Mouse (Mus musculus) embryo, embryonic 10.5 days (tissue): ENCODE data around the gene Ifna4.
A peak's percentile ranks its signal among the peaks of the same experiment; 100 is the strongest.
"Not testable (repeated sequence)": the region's sequence is repeated elsewhere in the genome, so short reads cannot be mapped to it uniquely, and the experiment has no call there.

Experiments
- DNase-seq: peaks from one replicate; pipeline ENCODE4 v3.0.0-alpha.2; 2015; ENCODE audit warnings: low spot score

Ifna4 gene

GRCm38 (mm10) chr4:88841438-88841911, at the start of gene Ifna4:
Gene Ifna4 (plus strand): TSS chr4:88841861.
- DNase-seq, result no peak

- not testable (repeated sequence) for DNase-seq
These were observed 47.6 kb upstream of the Ifna4 start, which contains the start of gene Gm13275 for GRCm38 (mm10) chr4:88793936-88794675. Gene Gm13275 (plus strand): TSS chr4:88794487.

- not testable (repeated sequence) for DNase-seq
These were observed 44.6 kb upstream of the Ifna4 start, which contains the start of gene Gm13279 for GRCm38 (mm10) chr4:88797097-88797496. Gene Gm13279 (plus strand): TSS chr4:88797397.

GRCm38 (mm10) chr4:88799365-88799764, 42.3 kb upstream of the Ifna4 start, which contains the start of gene Gm13285:
Gene Gm13285 (plus strand): TSS chr4:88799665.
- not testable (repeated sequence) for DNase-seq

- not testable (repeated sequence) for DNase-seq
These were observed 38.7 kb upstream of the Ifna4 start, which contains the start of gene Gm13287 for GRCm38 (mm10) chr4:88802954-88803353. Gene Gm13287 (plus strand): TSS chr4:88803254.

GRCm38 (mm10) chr4:88805231-88805630, 36.4 kb upstream of the Ifna4 start, which contains the start of gene Gm13288:
Gene Gm13288 (plus strand): TSS chr4:88805531.
- not testable (repeated sequence) for DNase-seq

- not testable (repeated sequence) for DNase-seq
These were observed 35.9 kb upstream of the Ifna4 start for GRCm38 (mm10) chr4:88805761-88806160.

GRCm38 (mm10) chr4:88815928-88816327, 25.7 kb upstream of the Ifna4 start, which contains the start of gene Ifna7:
Gene Ifna7 (plus strand): TSS chr4:88816228.
- DNase-seq, result no peak

GRCm38 (mm10) chr4:88819659-88820058, 22.0 kb upstream of the Ifna4 start, which contains the start of gene Ifna11:
Gene Ifna11 (plus strand): TSS chr4:88819959.
- DNase-seq, result no peak

- DNase-seq, result peak; percentile 39
These were observed 18.7 kb upstream of the Ifna4 start for GRCm38 (mm10) chr4:88822995-88823394.

- not testable (repeated sequence) for DNase-seq
These were observed 14.5 kb upstream of the Ifna4 start, which contains the start of gene Ifna6 for GRCm38 (mm10) chr4:88827116-88827515. Gene Ifna6 (plus strand): TSS chr4:88827416.

GRCm38 (mm10) chr4:88830523-88830922, 11.1 kb upstream of the Ifna4 start:
- DNase-seq, result peak; percentile 58

- DNase-seq, result not testable (repeated sequence)
These were observed 6.4 kb upstream of the Ifna4 start, which contains the start of gene Ifna5 for GRCm38 (mm10) chr4:88835225-88835624. Gene Ifna5 (plus strand): TSS chr4:88835525.

- DNase-seq, result peak; percentile 39
These were observed 2.8 kb upstream of the Ifna4 start for GRCm38 (mm10) chr4:88838828-88839227.

- DNase-seq, result no peak
These were observed 1.6 kb upstream of the Ifna4 start for GRCm38 (mm10) chr4:88840058-88840457.

- DNase-seq, result no peak
These were observed 3.7 kb downstream of the Ifna4 start for GRCm38 (mm10) chr4:88845334-88845733.

GRCm38 (mm10) chr4:88849698-88850097, 8.0 kb downstream of the Ifna4 start, which contains the start of gene Ifna1:
Gene Ifna1 (plus strand): TSS chr4:88850087.
- no peak for DNase-seq

- no peak for DNase-seq
These were observed 9.5 kb downstream of the Ifna4 start for GRCm38 (mm10) chr4:88851026-88851763.

GRCm38 (mm10) chr4:88859214-88859613, 17.6 kb downstream of the Ifna4 start:
- no peak for DNase-seq

- peak; percentile 51 for DNase-seq
These were observed 21.6 kb downstream of the Ifna4 start for GRCm38 (mm10) chr4:88863309-88863708.

GRCm38 (mm10) chr4:88864599-88864998, 22.9 kb downstream of the Ifna4 start:
- DNase-seq, result no peak

GRCm38 (mm10) chr4:88865011-88865569, 23.4 kb downstream of the Ifna4 start:
- DNase-seq, result no peak
